In the genomic region with DNA sequence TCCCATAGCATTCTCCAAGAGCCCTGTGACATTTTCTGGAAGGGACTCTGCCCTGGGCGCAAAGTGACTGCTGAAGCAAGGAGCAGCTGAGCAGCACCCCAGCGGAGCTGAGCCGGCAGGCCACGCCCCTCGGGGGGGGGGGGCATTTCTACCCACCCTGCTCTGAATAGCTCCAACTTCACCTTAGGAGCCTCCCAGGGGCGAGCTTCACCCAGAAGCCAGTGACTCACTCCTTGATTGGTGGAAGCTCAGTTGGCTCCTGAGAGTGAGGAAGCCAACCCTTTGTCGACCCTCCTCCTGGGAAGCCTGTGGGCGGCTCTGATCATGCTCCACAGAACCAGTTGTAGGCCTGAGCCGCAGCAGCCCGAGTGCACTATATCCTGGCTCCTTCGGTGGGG, we compare ENCODE assay signal across 8 mouse cellular contexts. TPM values are rescaled to one million over a fixed set of nuclear protein-coding genes. Genes with fewer than 3 reads are reported as not detected.
A peak's percentile ranks its signal among the peaks of the same experiment; 100 is the strongest.
DNase-seq lines count a peak whose midpoint lies in the region; ATAC-seq lines count a peak whose summit lies in the region.
"Had no signal": no experiment of that assay in that cellular context is flagged by ENCODE, and none has a peak within 500 bp of the region (broad histone marks: within the 10 kb centered on the region; RNA-seq: fewer than 3 reads in every experiment).

No protein-coding gene starts in this region.

- peak; percentile 37 for DNase-seq in retina, postnatal 1 day
- DNase-seq in retina, embryonic 14.5 days (ENCODE audit: low spot score) = no peak
- peak; percentile 95 for DNase-seq in yolk sac, embryonic 10.5 days (ENCODE audit: low spot score)
- no peak for DNase-seq in gastrocnemius, postnatal 25 days
- no peak for DNase-seq in cerebellum, postnatal 4 days (ENCODE audit: low spot score in 2 of 2)

- H3K9me3 ChIP-seq in heart, embryonic 12.5 days (replicated peaks) = no peaks in the 10 kb centered on the region
- H3K9me3 ChIP-seq in limb, embryonic 12.5 days = no peaks in the 10 kb centered on the region

- WGBS in heart, embryonic 12.5 days = 8% methylated on average over 11 of the region's 11 CpGs
- 7% methylated on average over 11 of the region's 11 CpGs for WGBS in limb, embryonic 12.5 days

- peak; percentile 54; the same call in 1 of the 2 replicates for ATAC-seq in heart, embryonic 12.5 days (ENCODE audit: insufficient number of reproducible peaks, low FRiP score)
- ATAC-seq in limb, embryonic 12.5 days (ENCODE audit: insufficient number of reproducible peaks, insufficient read depth, low FRiP score, low TSS enrichment, low read depth) = no peak

- H3K9ac ChIP-seq in heart, embryonic 12.5 days = peak overlapping the region; percentile 19; the same call in 1 of the 2 replicates
- H3K9ac ChIP-seq in limb, embryonic 12.5 days (replicated peaks) = no peak overlapping the region

- H3K27ac ChIP-seq in heart, embryonic 12.5 days (ENCODE audit: poor library complexity, severe bottlenecking) = no peak overlapping the region
- no peak overlapping the region for H3K27ac ChIP-seq in limb, embryonic 12.5 days

- H3K4me2 ChIP-seq in heart, embryonic 12.5 days = peak overlapping the region; percentile 49
- H3K4me2 ChIP-seq in limb, embryonic 12.5 days = peak overlapping the region; percentile 28

- no peak overlapping the region for H3K4me3 ChIP-seq in heart, embryonic 12.5 days
- no peak overlapping the region for H3K4me3 ChIP-seq in limb, embryonic 12.5 days (replicated peaks)
- H3K4me3 ChIP-seq: myocyte had no signal

- no peaks in the 10 kb centered on the region for H3K36me3 ChIP-seq in heart, embryonic 12.5 days
- no peaks in the 10 kb centered on the region for H3K36me3 ChIP-seq in limb, embryonic 12.5 days

- H3K4me1 ChIP-seq in heart, embryonic 12.5 days (replicated peaks) = peaks cover 61% of the 10 kb centered on the region
- peaks cover 28% of the 10 kb centered on the region for H3K4me1 ChIP-seq in limb, embryonic 12.5 days (replicated peaks)

- no peaks in the 10 kb centered on the region for H3K27me3 ChIP-seq in heart, embryonic 12.5 days (replicated peaks)
- H3K27me3 ChIP-seq in limb, embryonic 12.5 days = 0 out of 2 replicates have a peak, but pooled peaks cover 6% of the 10 kb centered on the region

RNA-seq across cellular contexts. Expression of gene Cx3cl1, which starts 10.0 kb away (rescaled TPM):
- 13.1 and 15.2 TPM in 2 replicates for polyA plus RNA-seq in heart, embryonic 12.5 days (2016; fragmentation: Nextera tagmentation; extraction: Ambion mirVana)
- 5.3 and 7.5 TPM in 2 replicates for polyA plus RNA-seq in limb, embryonic 12.5 days (2016; fragmentation: Nextera tagmentation; extraction: Ambion mirVana)
- 1 to 10 TPM in 1 of 2 experiments, under 1 TPM in 1; 0.82 to 1.4 TPM for total RNA-seq in gastrocnemius, postnatal 25 days (2021)

RNA-seq across cellular contexts. Expression of gene Ccl17, which starts 28.4 kb away (rescaled TPM):
- polyA plus RNA-seq in heart, embryonic 12.5 days (2016; fragmentation: Nextera tagmentation; extraction: Ambion mirVana) = 0.75 TPM in 1 of 2 replicates, not detected in the other
- not detected in 2 replicates for polyA plus RNA-seq in limb, embryonic 12.5 days (2016; fragmentation: Nextera tagmentation; extraction: Ambion mirVana)
- not detected for total RNA-seq in gastrocnemius, postnatal 25 days (2021)

RNA-seq across cellular contexts. Expression of gene Ccl22, which starts 36.4 kb away (rescaled TPM):
- polyA plus RNA-seq in heart, embryonic 12.5 days (2016; fragmentation: Nextera tagmentation; extraction: Ambion mirVana) = not detected in 2 replicates
- polyA plus RNA-seq in limb, embryonic 12.5 days (2016; fragmentation: Nextera tagmentation; extraction: Ambion mirVana) = not detected in 2 replicates
- total RNA-seq in gastrocnemius, postnatal 25 days (2021) = not detected
- polyA plus RNA-seq: myocyte had no signal

RNA-seq across cellular contexts. Expression of gene Coq9, which starts 56.3 kb away (rescaled TPM):
- polyA plus RNA-seq in heart, embryonic 12.5 days (2016; fragmentation: Nextera tagmentation; extraction: Ambion mirVana) = 118 and 121 TPM in 2 replicates
- polyA plus RNA-seq in limb, embryonic 12.5 days (2016; fragmentation: Nextera tagmentation; extraction: Ambion mirVana) = 61.8 and 64.4 TPM in 2 replicates
- 100 to 1,000 TPM; 376 to 381 TPM for total RNA-seq in gastrocnemius, postnatal 25 days (2021)

RNA-seq across cellular contexts. Expression of gene Ciapin1, which starts 56.3 kb away (rescaled TPM):
- polyA plus RNA-seq in heart, embryonic 12.5 days (2016; fragmentation: Nextera tagmentation; extraction: Ambion mirVana) = 102 and 109 TPM in 2 replicates
- 145 and 156 TPM in 2 replicates for polyA plus RNA-seq in limb, embryonic 12.5 days (2016; fragmentation: Nextera tagmentation; extraction: Ambion mirVana)
- total RNA-seq in gastrocnemius, postnatal 25 days (2021) = 10 to 100 TPM; 38.4 to 45.3 TPM

Comparison
In these comparisons a context has a peak if more than half of its experiments do, and no peak if none do; other contexts are left out.
1. DNase-seq: peak in retina, postnatal 1 day (single experiment) and yolk sac, embryonic 10.5 days (single experiment); none in retina, embryonic 14.5 days (single experiment), gastrocnemius, postnatal 25 days (single experiment) and cerebellum, postnatal 4 days (0 of 2).